Mouse (Mus musculus) NIH3T3 (cell line): ENCODE data around the gene Mta1.
A peak's percentile ranks its signal among the peaks of the same experiment; 100 is the strongest.

Experiments used
- DNase-seq: peaks from one replicate; pipeline ENCODE4 v3.0.0-alpha.2; 2012; ENCODE audit warnings: low read depth

Mta1 gene

DNA sequence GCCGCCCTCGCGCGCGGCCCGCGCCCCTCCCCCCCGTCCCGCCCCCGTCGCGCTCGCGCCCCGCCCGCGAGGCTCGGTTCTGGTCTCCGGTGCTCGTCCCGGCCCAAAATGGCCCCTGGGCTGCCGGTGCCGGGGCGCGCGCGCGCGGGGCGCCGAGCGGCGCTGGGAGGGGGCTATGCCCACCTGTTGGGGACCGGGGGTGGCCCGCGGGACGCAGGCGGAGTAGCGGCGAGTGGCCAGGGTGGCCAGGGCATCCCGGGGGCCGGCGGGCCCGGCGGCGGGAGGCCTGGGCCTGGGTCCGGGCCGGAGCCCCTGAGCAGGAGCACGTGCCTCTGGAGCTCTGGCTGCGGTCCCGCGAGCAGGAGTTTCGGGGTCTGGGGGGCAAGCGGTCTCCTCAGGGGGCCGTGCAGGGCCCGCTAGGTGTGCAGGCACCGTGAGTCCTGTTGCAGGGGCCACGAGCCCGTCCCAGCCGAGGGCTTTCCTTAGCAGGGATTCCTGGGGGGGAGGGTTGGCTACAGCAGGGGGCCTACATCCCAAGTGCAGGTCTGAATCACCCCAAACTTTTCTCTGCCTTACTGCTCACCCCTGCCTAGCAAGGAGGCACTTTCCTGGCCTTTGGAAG lies 563 bp downstream of the Mta1 start:
- DNase-seq: peak; percentile 56

DNA sequence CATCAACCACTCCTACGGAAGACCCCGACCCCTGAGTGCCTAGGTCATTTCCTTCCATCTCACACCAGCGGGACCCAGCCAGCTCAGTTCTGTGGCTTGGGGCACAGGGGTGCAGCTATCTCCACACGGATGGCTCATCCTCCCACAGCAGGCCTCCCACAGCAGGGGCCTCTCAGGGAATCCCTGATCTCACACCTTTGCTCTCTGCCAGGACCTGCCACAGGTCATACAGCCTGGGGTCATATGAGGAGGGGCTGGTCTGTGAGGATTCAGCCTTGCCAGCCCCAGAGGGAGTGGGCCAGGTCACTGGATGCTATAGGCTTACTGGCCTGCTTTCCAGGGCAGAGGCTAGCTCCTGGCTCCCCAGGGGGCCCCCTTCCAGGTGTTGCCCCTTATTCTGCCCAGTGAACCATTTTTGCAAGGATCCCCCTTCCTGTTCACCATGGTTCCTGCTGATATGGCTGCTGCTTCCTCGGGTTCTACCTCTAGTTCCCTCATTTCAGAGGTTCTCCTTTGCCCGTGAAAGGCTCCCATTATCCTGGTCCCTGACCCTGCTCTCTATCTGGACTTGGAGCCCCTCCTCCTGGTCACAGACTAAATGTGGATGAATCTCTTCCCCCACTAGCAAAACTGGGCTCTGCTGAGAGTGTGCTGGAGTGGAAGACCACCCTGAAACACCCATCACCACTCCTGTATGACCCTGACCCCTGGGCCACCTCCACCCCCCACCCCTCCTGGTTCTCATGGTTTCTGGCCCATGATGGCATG lies 1.6 kb downstream of the Mta1 start:
- DNase-seq: no peak

DNA sequence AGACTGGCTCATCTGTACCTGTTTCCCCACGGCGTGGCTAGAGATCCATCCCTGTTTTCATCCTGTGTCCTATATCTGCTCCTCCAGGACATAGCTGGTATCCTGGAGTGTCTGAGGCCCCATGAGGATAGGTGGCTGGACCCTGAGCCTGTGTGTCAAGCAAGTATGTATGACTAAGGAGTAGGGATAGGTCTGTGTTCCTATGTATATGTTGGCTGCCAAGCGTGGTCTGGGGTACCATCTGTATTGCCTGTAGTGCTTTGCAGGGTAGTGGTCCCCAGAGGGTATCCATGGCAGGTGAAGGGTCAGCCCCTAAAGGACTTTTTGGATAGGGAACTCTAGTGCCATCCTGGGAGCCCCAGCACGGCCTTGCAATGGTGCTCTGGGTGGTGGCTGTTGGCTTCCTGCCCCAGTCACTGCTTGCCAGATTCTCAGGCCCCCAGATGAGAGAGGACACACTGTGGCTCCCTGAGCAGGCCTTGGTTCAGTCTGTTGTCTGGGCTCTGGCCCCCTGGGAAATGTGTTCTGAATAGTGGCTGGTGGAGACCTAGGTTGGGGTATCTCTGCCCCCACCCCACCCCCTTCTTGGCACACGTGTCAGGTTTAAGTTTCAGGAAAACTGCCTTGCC lies 2.5 kb downstream of the Mta1 start:
- DNase-seq: no peak

DNA sequence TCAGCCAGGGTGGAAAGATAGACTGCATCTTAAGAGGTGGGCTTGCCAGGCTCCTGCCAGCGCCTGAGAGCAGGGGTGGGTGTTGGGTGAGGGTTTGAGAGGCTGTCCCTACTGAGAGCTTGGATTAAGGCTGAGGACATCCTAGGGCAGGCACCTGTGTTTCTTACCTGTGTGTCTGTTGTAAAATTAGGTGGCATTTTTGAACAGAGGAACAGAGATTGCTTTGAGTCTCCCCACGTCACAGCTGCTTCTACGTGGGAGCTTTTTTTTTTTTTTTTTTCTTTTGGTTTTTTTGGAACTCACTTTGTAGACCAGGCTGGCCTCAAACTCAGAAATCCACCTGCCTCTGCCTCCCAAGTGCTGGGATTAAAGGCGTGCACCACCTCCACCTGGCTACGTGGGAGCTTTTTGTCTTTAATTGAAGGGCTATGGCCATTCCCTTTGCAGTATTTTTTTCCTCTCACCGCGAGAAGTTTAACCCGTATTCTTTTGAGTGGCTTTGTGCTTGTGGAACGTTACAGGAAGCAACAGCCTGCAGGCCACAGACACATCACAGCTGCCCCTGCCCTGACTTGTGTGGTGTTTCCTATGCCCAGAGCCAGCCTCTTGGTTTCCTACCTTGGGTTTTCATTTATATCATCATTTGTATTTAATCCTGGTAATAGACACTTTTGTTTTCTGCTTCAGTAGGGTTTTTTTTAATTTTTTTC lies 3.3 kb downstream of the Mta1 start:
- no peak for DNase-seq

DNA sequence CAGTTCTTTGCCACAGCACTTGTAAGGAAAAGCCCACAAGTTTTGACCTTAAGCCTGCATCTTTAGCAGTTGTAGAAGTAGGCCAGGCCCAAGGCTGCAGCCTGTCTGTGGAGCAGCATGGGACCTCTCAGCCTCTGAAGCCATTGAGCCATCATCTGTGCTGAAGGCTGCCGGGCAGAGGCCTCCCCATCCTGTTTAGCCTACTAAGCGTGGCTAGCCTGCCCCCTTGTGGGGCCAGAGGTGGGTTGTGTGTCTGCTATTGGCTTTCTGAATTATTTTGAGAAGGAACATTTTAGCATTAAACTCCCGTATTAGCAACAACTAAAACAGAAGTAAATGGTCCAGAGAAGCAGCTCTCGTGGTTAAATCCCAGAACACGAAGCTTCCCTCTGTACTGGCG lies 4.4 kb downstream of the Mta1 start:
- peak; percentile 78 for DNase-seq

DNA sequence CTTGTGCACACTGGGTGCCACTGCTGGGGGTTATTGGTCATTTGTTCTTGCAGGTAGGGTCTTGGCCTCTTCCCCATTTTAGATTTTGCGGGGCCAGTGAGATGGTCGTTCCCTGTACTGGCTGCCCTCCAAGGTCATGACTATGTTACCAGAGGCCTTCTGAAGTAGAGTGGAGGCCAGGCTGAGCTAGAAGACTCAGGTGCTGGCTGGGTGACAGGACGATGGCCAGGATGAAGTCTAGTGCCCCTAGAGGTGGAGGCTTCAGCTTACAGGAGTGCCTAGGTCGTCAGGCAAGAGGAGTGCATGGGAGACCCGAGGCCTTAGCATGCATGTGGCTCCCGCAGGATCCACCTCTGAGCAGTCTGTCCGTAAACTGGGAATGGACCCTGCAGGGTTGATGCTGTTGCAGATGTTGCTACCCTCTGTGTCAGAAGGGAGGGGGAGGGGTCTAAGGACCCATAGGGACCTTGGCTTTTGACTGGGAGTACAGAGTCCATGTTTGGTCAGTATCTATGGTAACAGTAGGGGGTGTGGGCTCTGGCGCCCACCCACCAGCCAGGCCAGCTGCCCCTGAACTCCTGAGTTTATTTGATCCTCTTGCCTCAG lies 5.9 kb downstream of the Mta1 start:
- DNase-seq: no peak

DNA sequence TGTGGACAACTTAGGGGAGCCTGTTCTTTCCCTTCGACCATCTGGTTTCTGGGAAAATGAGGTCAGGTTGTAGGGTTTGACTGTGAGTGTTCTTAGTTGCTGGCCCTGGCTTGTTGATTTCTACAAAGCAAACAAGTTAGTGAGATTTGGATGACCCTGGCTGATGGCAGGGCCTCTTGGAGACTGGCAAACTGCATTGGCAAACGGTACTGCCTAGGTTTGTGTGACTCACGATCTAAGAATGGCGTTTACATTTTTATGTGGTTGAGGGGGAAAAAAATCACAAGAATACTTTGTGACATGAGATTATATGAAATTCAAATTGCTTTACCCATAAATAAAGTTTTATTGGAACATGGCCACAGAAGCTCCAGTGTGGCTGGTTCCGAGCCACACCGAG lies 8.3 kb downstream of the Mta1 start:
- DNase-seq: peak; percentile 81

DNA sequence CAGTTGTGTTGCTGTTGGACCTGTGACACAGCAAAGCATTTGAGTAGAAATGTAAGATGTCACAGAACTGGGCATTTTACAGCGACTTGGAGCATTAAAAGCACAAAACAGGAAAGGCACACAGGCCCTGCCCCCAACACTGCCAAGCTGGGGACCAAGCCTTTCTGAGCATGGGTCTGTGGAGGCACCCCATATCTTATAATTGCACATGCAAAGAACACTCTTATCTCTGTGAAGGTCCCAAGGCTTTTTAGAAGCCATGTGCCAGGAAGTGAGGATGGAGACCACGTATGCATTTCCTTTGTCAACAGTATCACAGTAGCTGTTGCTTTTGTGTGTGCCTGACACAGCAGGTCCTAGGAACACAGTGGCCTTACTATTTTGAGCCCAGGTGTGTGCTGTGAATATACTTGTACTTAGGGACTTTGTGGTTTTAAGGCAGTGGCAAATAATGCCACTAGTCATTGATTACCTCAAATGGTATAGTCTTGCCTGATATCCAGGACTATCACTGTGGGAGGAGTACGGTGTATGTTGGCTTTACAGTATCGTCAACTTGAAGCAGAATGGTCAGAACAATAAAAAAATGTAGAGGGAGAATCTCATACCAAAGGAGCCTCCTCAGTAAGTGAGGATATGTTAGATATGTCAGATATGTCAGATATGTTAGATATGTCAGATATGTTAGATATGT lies 9.5 kb downstream of the Mta1 start:
- DNase-seq: no peak

DNA sequence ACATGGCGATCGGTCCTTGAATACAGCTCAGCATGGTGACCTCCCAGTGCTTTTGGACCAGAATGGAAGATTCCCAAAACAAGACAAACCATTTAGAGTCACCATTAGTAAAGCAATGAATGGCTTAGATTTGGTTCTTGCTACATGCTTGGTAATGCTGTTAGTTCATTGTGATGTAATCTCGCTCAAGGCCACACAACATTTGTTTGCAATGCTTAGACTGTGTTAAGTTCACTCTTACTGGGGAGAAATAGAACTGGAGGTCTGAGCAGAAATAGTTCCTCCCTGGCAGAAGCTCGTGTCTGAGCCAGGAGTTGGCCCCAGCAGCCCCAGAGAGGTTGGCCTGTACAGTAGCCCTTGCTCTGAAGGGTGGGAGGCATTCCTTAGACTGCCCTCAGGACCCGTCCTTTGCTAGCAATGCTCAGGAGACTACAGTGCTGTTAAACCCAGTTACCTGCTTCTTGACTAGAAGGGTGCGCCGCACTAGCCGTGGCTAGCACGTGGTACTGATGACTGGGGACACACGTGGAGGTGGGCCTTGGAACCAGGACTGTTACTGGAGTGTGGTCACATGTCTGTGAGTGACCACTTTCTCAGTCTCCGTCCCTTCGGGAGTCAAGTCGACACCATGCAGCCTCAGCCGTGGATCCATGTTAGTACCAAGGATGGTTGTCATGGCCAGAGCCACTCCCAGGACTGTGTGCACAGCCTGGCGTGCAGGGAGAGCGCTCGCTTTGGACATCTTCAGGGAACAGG lies 10.6 kb downstream of the Mta1 start:
- no peak for DNase-seq

DNA sequence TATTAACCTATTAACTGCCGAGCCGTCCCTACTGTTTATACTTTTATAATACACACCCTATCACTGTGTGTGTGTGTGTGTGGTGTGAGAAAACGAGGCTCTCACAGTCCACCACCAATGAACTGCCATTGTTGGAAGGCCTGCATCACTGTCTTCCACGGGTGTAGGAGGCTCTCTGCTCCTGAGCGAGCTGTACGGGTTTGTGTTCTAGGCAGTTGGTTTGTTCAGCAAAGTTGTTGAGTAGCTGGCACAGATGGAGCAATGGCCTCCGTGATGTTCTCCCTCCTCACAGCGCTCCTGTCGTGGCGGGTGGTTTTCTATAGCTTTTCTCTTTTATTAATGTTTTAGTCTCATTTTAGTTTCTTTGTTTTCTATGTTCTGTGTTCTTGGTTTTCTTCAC lies 11.7 kb downstream of the Mta1 start:
- DNase-seq: no peak

DNA sequence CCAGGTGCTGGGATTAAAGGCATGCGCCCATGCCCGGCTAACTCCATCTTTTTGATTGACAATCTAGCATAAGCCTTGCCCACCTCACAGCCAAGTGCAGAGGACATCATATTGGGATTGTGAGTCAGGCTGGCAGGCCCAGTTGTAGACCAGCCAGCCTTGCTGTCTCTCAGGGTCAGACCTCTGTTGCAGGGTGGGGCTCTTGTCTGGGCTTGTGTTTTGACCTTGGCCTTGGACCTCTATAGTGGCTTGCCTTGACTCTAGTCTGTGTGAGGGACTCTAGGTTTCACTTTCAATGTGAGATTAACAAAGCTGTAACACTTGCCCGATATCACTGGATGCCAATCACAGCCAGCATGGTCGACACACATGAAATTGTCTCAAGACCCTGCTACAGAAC lies 16.1 kb downstream of the Mta1 start:
- no peak for DNase-seq

DNA sequence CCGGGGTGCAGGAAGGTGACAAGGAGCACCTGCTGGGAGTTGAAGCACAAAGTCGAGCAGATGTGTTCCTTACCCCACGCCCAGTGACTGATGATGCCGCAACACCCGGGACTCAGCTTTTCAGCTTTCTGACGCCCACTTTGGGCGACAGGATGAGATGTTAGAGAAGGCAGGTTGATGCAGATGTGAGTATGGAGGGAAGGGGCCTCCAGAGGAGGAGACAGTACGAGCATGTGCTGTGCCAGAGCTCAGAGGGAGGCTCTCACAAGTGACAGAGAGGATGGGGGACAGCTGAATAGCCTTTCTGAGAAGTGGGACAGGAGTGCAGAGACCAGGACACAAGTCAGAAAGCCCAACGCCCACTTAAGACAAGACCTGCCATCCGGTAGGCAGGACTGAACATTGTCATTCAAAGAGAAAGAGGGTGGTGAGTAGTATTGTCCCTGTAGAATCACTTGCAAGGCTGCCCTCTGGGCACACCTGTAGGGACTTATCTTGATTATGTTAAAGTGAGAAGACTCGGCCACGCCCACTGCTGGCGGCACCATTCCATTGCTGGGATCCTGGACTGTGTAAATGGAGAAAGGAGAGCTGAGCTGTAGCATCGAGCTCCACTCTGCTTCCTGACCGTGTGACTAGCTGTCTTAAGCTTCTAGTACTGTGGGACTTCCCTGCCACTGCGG lies 16.9 kb downstream of the Mta1 start:
- no peak for DNase-seq

DNA sequence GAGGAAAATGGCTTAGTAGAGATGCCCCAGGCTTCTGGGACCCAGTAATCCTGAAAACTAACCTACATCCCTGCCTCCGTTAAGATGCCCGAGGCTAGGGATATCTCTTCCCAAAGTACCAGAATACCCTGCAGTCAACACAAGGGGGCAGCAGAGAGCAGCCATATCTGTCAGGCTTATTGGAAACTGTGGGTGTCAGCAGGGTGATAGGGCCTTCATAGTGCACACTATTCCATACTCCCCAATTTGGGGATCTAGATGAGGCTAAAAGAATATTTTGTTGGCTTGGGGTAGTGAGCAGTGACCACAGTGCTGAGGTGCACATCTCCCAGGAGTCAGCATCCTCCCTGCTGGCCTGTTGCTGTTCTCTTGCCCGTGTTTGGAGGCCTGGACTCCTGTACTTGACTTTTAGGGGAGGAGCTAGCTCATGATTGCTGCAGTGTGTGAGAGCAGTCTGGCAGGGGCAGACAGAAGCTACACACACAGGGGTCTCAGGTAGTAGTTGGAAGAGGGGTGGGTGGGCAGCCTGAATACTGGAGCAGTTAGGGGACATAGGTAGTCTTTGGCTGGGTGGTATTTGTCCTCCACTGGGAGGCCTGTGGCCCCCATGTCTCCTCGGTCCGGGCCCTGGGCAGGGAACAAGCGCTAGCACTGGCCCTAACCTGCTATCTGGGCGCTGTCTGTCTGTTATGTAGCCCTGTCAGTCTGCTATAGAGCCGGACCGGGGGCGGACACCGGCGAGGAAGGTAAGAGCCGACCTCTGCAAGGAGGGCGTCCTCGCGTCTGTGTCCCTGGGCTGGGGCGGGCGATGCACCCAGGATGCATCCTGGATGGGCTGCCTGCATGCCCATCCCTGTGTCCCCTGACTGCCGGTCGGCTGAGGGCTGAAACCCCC lies 21.7 kb downstream of the Mta1 start:
- DNase-seq: peak; percentile 89

DNA sequence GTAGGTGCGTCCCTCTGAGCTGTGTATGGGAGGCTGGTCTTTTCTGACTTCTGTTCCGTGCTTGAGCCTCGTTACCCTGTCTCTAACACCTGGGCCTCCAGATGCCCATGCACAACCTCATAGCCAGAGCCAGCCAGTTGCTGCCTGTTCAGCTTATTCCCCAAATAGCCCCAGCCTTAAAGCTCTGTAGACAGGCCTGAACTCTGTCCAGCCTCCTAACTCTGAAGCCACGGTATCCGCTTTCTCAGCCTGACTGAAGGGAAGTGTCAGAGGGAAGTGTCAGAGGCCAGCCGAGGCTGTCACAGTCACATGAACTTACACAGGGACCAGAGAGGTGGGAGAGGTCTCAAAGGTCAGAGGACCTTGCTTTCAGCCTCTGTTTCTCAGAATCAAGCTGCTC lies 26.6 kb downstream of the Mta1 start:
- DNase-seq: no peak

DNA sequence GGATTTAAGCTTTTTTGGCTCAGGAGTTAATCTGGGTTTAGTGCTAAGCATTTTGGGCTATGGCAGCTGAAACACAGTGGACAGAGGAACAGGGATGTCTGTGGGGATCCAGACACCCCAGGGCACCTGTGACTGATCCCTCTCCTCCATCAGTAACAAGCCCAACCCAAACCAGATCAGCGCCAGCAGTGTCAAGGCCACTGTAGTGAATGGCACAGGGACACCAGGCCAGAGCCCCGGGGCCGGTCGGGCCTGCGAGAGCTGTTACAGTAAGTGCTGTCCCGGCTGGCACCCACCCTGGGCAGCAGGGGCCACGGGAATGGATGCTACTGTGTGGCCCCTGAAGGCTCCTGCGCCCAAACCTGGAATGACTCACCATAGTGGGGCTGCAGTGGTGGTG lies 32.7 kb downstream of the Mta1 start:
- DNase-seq: no peak

DNA sequence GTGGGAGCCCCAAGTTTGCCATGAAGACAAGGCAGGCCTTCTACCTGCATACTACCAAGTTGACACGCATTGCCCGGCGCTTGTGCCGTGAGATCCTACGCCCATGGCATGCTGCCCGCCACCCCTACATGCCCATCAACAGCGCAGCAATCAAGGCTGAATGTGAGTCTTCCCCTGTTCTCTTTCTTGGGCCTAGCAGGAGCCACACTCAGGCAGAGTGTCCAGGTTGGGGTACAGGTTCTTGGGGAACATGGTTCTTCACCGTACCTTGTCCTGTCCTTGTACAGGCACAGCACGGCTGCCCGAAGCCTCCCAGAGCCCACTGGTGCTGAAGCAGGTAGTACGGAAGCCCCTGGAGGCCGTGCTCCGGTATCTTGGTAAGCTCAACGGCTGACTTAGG lies 33.5 kb downstream of the Mta1 start:
- no peak for DNase-seq

DNA sequence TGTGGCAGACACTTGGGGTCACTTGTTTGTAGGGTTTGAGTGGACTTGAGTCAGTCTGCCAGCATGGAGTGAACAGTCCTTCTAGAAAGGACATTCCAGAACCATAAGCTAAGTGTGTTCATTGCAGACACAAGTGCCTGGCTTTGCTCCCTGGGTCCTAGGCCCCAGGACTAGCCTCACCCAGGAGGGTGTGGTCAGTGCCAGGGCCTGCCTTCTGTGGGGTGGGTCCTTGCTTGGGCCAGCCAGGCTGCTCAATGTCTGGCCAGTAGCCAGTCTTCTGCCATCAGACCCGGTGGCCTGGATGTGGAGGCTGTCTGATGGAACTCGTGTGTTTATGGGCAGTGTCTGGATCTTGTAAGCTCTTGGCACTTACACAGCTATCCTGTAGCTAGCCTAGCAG lies 34.5 kb downstream of the Mta1 start:
- DNase-seq: peak; percentile 65

DNA sequence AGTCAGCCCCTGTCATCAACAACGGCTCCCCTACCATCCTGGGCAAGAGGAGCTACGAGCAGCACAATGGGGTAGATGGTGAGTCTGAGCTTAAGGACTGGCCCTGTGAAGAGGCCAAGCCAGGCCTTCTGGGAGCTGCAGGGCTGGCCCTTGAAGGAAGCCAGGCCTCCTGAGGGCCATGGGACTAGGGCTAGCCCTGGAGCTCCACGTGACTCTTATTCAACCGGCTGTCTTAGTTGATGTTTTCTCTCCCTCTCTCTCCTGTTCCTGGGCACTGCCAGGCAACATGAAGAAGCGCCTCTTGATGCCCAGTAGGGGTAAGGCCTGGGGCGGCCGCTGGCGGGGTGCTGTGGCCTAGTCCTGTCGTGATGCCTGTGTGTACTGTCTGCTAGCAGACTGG lies 35.2 kb downstream of the Mta1 start:
- DNase-seq: no peak

DNA sequence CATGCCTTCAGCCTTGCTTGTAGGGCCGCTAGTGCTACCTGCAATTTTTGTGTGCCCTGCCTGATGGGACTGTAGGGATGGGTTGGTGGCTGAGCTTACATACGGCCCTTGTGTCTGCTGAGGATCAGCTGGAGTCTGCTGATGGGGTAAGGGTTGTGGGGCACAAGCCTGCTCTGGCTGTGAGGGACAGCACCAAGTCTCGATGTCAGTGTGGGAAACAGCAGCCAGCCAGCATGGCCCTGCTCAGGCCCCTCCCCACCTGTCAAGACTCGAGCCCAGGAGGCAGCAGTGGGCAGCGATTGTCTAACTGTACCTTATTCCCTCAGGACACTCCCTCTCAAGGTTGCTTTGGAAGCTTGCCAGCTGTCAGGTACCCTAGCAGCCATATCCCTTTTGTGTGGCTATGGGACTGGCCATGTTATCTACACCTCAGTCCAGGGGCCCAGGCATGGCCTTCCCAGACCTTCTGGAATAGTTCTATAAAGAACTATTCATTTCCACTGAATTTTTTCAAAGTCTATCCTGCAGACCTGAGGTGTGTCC lies 35.9 kb downstream of the Mta1 start:
- no peak for DNase-seq
